22 mouse cellular contexts compared by ENCODE assay signal in genomic region chr16:94345733-94346132, GRCm38 (mm10). TPM values are rescaled to one million over a fixed set of nuclear protein-coding genes. Genes with fewer than 3 reads are reported as not detected.
DNase-seq lines count a peak whose midpoint lies in the region; TF ChIP-seq lines count a peak whose summit lies in the region.
"Had no signal": no experiment of that assay in that cellular context is flagged by ENCODE, and none has a peak within 500 bp of the region (broad histone marks: within the 10 kb centered on the region; RNA-seq: fewer than 3 reads in every experiment).

No protein-coding gene starts in this region.

- in situ Hi-C loops in CH12.LX (cut with MboI; ENCODE audit: low pct_ligation_motif_present, low pct_unique_long_range_greater_than_20kb, low sequenced_read_pairs): no loop called here
- in situ Hi-C loops in ES-E14 (cut with MboI; ENCODE audit: low sequenced_read_pairs in 2 of 2, unreplicated experiment in 2 of 2): no loop called here

- H3K4me2 ChIP-seq in CH12.LX (ENCODE audit: insufficient read depth, low read depth, poor library complexity, severe bottlenecking): no peak overlapping the region
- H3K4me2 ChIP-seq: embryonic facial prominence, embryonic 13.5 days; embryonic facial prominence, embryonic 15.5 days; forebrain, embryonic 12.5 days had no signal

- no peak for TF ChIP-seq RAD21 in CH12.LX (IDR thresholded peaks at IDR 0.05; ENCODE audit: low read depth, low read length)

- H3K4me3 ChIP-seq in CH12.LX (replicated peaks in 1 of 3; ENCODE audit: low read depth in 2 of 3, low read length in 2 of 3, poor library complexity in 1 of 3) (no peak overlapping the region), ES-E14 (ENCODE audit: insufficient read depth in 1 of 2, low read depth in 1 of 2, low read length in 2 of 2, poor library complexity in 1 of 2, severe bottlenecking in 1 of 2) (no peak overlapping the region)
- H3K4me3 ChIP-seq in thymus, adult 2 months (ENCODE audit: control insufficient read depth, insufficient read depth, low read length): no peak overlapping the region
- H3K4me3 ChIP-seq: embryonic facial prominence, embryonic 13.5 days; embryonic facial prominence, embryonic 15.5 days; erythroblast, embryonic 14.5 days; forebrain, embryonic 10.5 days; forebrain, embryonic 12.5 days had no signal

- H3K4me1 ChIP-seq in CH12.LX (ENCODE audit: control insufficient read depth in 1 of 2, insufficient read depth in 2 of 2) (peaks cover 14 to 17% of the 10 kb centered on the region in 2 experiments), ES-E14 (ENCODE audit: control insufficient read depth in 2 of 2, insufficient read depth in 2 of 2, low read length in 2 of 2, poor library complexity in 1 of 2) (no peaks in the 10 kb centered on the region)
- H3K4me1 ChIP-seq in thymus, adult 2 months (replicated peaks; ENCODE audit: control insufficient read depth, insufficient read depth, low read length): no peaks in the 10 kb centered on the region

- WGBS in thymus, adult 2 months: 93% methylated on average over 1 of the region's 1 CpGs

- H3K36me3 ChIP-seq in CH12.LX (replicated peaks in 1 of 2; ENCODE audit: control insufficient read depth in 1 of 2, insufficient read depth in 1 of 2, low read length in 1 of 2) (peaks cover 30 to 40% of the 10 kb centered on the region in 2 experiments), ES-E14 (ENCODE audit: control insufficient read depth, insufficient read depth, low read length, poor library complexity, severe bottlenecking) (no peaks in the 10 kb centered on the region)
- H3K36me3 ChIP-seq in thymus, adult 2 months (ENCODE audit: control insufficient read depth, insufficient read depth, low read length): no peaks in the 10 kb centered on the region
- H3K36me3 ChIP-seq: embryonic facial prominence, embryonic 13.5 days; embryonic facial prominence, embryonic 15.5 days; forebrain, embryonic 10.5 days; forebrain, embryonic 12.5 days had no signal

- no peaks in the 10 kb centered on the region for H3K9me3 ChIP-seq in CH12.LX (replicated peaks; ENCODE audit: low read length)
- no peaks in the 10 kb centered on the region for H3K9me3 ChIP-seq in ES-E14 (ENCODE audit: control insufficient read depth, insufficient read depth, low read depth, low read length)
- H3K9me3 ChIP-seq: embryonic facial prominence, embryonic 13.5 days; embryonic facial prominence, embryonic 15.5 days; forebrain, embryonic 10.5 days; forebrain, embryonic 12.5 days had no signal

- DNase-seq in CH12.LX (ENCODE audit: extremely low read depth) (no peak), ES-E14 (ENCODE audit: low read depth, low spot score) (no peak), adipocyte (ENCODE audit: low spot score) (peak; percentile 23), liver (no peak)
- DNase-seq in thymus, adult 2 months: no peak
- DNase-seq: adrenal gland, adult 2 months; adrenal gland, postnatal 10 days; adrenal gland, postnatal 25 days; cerebellum, adult 11 months; cerebellum, adult 18-20 months; cerebellum, adult 8-10 months; cerebellum, adult 9-11 months; cerebellum, postnatal 14 days; cerebellum, postnatal 36 days; embryo, embryonic 11 days had no signal

- H3K27ac ChIP-seq in CH12.LX (ENCODE audit: insufficient read depth, low read depth) (no peak overlapping the region), ES-E14 (ENCODE audit: insufficient read depth, low read depth, low read length, poor library complexity, severe bottlenecking) (no peak overlapping the region)
- no peak overlapping the region for H3K27ac ChIP-seq in thymus, adult 2 months (ENCODE audit: control insufficient read depth, insufficient read depth, low read length)
- H3K27ac ChIP-seq: embryonic facial prominence, embryonic 13.5 days; embryonic facial prominence, embryonic 15.5 days; forebrain, embryonic 10.5 days; forebrain, embryonic 12.5 days had no signal

- TF ChIP-seq EP300 in CH12.LX (IDR thresholded peaks at IDR 0.05; ENCODE audit: low read length): no peak

- dilution Hi-C loops in CH12.LX (cut with MboI; ENCODE audit: extremely low pct_ligation_motif_present, extremely low pct_unique_long_range_greater_than_20kb, low sequenced_read_pairs): no loop called here

- no peaks in the 10 kb centered on the region for H3K27me3 ChIP-seq in CH12.LX (replicated peaks)
- no peaks in the 10 kb centered on the region for H3K27me3 ChIP-seq in thymus, adult 2 months (ENCODE audit: control insufficient read depth, insufficient read depth, low read length)
- H3K27me3 ChIP-seq: embryonic facial prominence, embryonic 13.5 days; embryonic facial prominence, embryonic 15.5 days; forebrain, embryonic 12.5 days; Patski had no signal

- peaks cover 7% of the 10 kb centered on the region for H3K79me2 ChIP-seq in CH12.LX (replicated peaks; ENCODE audit: control insufficient read depth, extremely low read depth, insufficient read depth, poor library complexity, severe bottlenecking)

- no peak overlapping the region for H3K9ac ChIP-seq in CH12.LX (ENCODE audit: insufficient read depth, low read depth)
- no peak overlapping the region for H3K9ac ChIP-seq in ES-E14 (ENCODE audit: insufficient read depth, low read depth, low read length, poor library complexity, severe bottlenecking)
- H3K9ac ChIP-seq: embryonic facial prominence, embryonic 13.5 days; embryonic facial prominence, embryonic 15.5 days; forebrain, embryonic 12.5 days had no signal

- no peak for TF ChIP-seq CTCF in CH12.LX (conservative IDR thresholded peaks at IDR 0.05 in 1 of 2, IDR thresholded peaks at IDR 0.05 in 1 of 2; ENCODE audit: low read depth in 2 of 2, low read length in 2 of 2)
- no peak for TF ChIP-seq CTCF in thymus, adult 2 months (IDR thresholded peaks at IDR 0.05; ENCODE audit: borderline replicate concordance, control insufficient read depth, extremely low read depth, insufficient read depth, low read length, poor library complexity)

- TF ChIP-seq POLR2A in CH12.LX (IDR thresholded peaks at IDR 0.05; ENCODE audit: low read depth, low read length): no peak
- TF ChIP-seq POLR2A in thymus, adult 2 months (IDR thresholded peaks at IDR 0.05; ENCODE audit: control insufficient read depth, extremely low read depth, insufficient read depth, low read length, poor library complexity): no peak

TF ChIP-seq in CH12.LX, 34 proteins besides CTCF, POLR2A, EP300 and RAD21:
- TF ChIP-seq IRF4 (IDR thresholded peaks at IDR 0.05; ENCODE audit: low read depth, low read length): peak; percentile 51; the same call in 1 of the 2 replicates
- no peak for TF ChIP-seq CHD1 (IDR thresholded peaks at IDR 0.05; ENCODE audit: low read depth, low read length)
- peak; percentile 82 for TF ChIP-seq MAFK (IDR thresholded peaks at IDR 0.05; ENCODE audit: insufficient replicate concordance, low read length)

TF ChIP-seq in ES-E14, 5 proteins besides CTCF, POLR2A, EP300 and RAD21:
- TF ChIP-seq MAFK (IDR thresholded peaks at IDR 0.05; ENCODE audit: insufficient read depth, low read depth, low read length) (peak; percentile 59; the same call in 1 of the 2 replicates), CHD2 (IDR thresholded peaks at IDR 0.05; ENCODE audit: low read depth, low read length) (no peak)

RNA-seq across cellular contexts. Expression of gene Ripply3, which starts 17.5 kb away (rescaled TPM):
- total RNA-seq in CH12.LX (2012; rRNA removed) (6.1 and 6.5 TPM in 2 replicates), CH12.LX (2014; rRNA removed) (0.20 and 0.28 TPM in 2 replicates), ES-E14 (2012; rRNA removed) (0.16 and 0.22 TPM in 2 replicates)
- 1.0 and 1.3 TPM in 2 replicates for polyA plus RNA-seq in CH12.LX (2012; ENCODE audit: insufficient read length, low read depth)
- 1.3 and 1.6 TPM in 2 replicates for polyA plus RNA-seq in thymus, adult 2 months (2012; rRNA removed)
- total RNA-seq: common myeloid progenitor, adult 5-6 weeks had no signal
- polyA plus RNA-seq: erythroblast, embryonic 14.5 days; Patski had no signal

RNA-seq across cellular contexts. Expression of gene Ttc3, which starts 24.7 kb away (rescaled TPM):
- total RNA-seq in CH12.LX (2012; rRNA removed) (65.2 and 74.5 TPM in 2 replicates), CH12.LX (2014; rRNA removed) (59.0 TPM in 2 replicates), ES-E14 (2012; rRNA removed) (64.2 and 78.4 TPM in 2 replicates)
- polyA plus RNA-seq in CH12.LX (2012; ENCODE audit: insufficient read length, low read depth): 67.7 and 73.4 TPM in 2 replicates
- 63.6 and 72.1 TPM in 2 replicates for polyA plus RNA-seq in thymus, adult 2 months (2012; rRNA removed)

RNA-seq across cellular contexts. Expression of gene Pigp, which starts 25.9 kb away (rescaled TPM):
- 55.9 and 63.8 TPM in 2 replicates for total RNA-seq in CH12.LX (2012; rRNA removed)
- 163 and 167 TPM in 2 replicates for total RNA-seq in CH12.LX (2014; rRNA removed)
- polyA plus RNA-seq in CH12.LX (2012; ENCODE audit: insufficient read length, low read depth): 103 and 104 TPM in 2 replicates
- total RNA-seq in ES-E14 (2012; rRNA removed): 17.8 and 30.5 TPM in 2 replicates
- 17.6 and 23.2 TPM in 2 replicates for polyA plus RNA-seq in thymus, adult 2 months (2012; rRNA removed)

RNA-seq across cellular contexts. Expression of gene Hlcs, which starts 32.4 kb away (rescaled TPM):
- total RNA-seq in CH12.LX (2012; rRNA removed): 7.8 and 9.4 TPM in 2 replicates
- total RNA-seq in CH12.LX (2014; rRNA removed): 4.2 and 5.3 TPM in 2 replicates
- polyA plus RNA-seq in CH12.LX (2012; ENCODE audit: insufficient read length, low read depth): 11.3 and 12.5 TPM in 2 replicates
- total RNA-seq in ES-E14 (2012; rRNA removed): 5.2 and 10.1 TPM in 2 replicates
- polyA plus RNA-seq in thymus, adult 2 months (2012; rRNA removed): 7.8 and 9.3 TPM in 2 replicates
